Mouse (Mus musculus) CH12.LX (cell line): ENCODE data around the gene Gpr39.

Experiments used
- BHLHE40 ChIP-seq: IDR thresholded peaks from 2 replicates; pipeline ENCODE4 v1.6.1; 2011; ENCODE audit warnings: mild to moderate bottlenecking, low read depth, low read length, improper control_type of control experiment
- MYC ChIP-seq: IDR thresholded peaks from 2 replicates; pipeline ENCODE4 v1.6.1; 2011; ENCODE audit warnings: low read depth, mild to moderate bottlenecking, improper control_type of control experiment, low read length

- TF ChIP-seq BHLHE40 (no peak), MYC (no peak)
Observed at GRCm38 (mm10) chr1:125705412-125705811, 28.6 kb downstream of the Gpr39 start.
